In the genomic region with DNA sequence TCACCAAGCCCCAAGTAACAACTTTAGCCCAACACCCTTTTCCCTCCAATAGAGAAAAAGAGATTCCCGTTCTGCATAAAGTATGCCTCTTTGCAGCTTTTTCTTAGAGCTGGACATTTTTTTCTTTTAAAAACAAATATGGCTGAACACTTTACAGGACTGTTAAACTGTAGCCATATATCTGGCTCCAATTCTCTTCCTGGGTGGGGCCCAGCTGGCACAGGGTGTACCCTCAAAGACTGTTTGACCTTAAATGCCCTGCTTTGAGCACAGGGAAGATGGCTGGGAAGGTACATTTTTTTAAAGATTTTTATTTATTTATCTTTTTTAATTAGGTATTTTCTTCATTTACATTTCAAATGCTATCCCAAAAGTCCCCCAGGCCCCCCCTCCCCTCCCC, we compare ENCODE assay signal across 27 mouse cellular contexts.
"Had no signal": no experiment of that assay in that cellular context is flagged by ENCODE, and none has a peak within 500 bp of the region (broad histone marks: within the 10 kb centered on the region; RNA-seq: fewer than 3 reads in every experiment).

No protein-coding gene starts in this region.

- H3K36me3 ChIP-seq: kidney, embryonic 15.5 days; limb, embryonic 10.5 days; limb, embryonic 13.5 days; liver, embryonic 12.5 days; liver, embryonic 15.5 days; lung, embryonic 15.5 days; midbrain, embryonic 12.5 days; midbrain, embryonic 15.5 days; neural tube, embryonic 12.5 days; neural tube, embryonic 15.5 days had no signal

- DNase-seq: kidney, adult 18-20 months; kidney, postnatal 25 days; layer of hippocampus, postnatal 36 days; liver; lung, adult 18-20 months; lung, postnatal 10 days; right cerebral cortex, adult 18-20 months; right cerebral cortex, postnatal 14 days; right cerebral cortex, postnatal 4 days; thymus, adult 2 months; thymus, postnatal 14 days; thymus, postnatal 4 days had no signal

- H3K27ac ChIP-seq: kidney, embryonic 15.5 days; left cerebral cortex, adult 2 months; limb, embryonic 10.5 days; limb, embryonic 13.5 days; liver, embryonic 12.5 days; liver, embryonic 15.5 days; lung, embryonic 15.5 days; macrophage; midbrain, embryonic 12.5 days; midbrain, embryonic 15.5 days; neural tube, embryonic 12.5 days; neural tube, embryonic 15.5 days; stomach, postnatal 0 days had no signal

- H3K4me1 ChIP-seq: limb, embryonic 10.5 days; limb, embryonic 13.5 days; midbrain, embryonic 12.5 days; midbrain, embryonic 15.5 days; neural tube, embryonic 12.5 days; neural tube, embryonic 15.5 days had no signal

- H3K4me3 ChIP-seq: kidney, embryonic 15.5 days; left cerebral cortex, adult 2 months; limb, embryonic 10.5 days; limb, embryonic 13.5 days; liver, embryonic 12.5 days; liver, embryonic 15.5 days; lung, embryonic 15.5 days; megakaryocyte, embryonic 14.5 days; midbrain, embryonic 12.5 days; midbrain, embryonic 15.5 days; neural tube, embryonic 12.5 days; neural tube, embryonic 15.5 days had no signal

- H3K4me2 ChIP-seq: kidney, embryonic 15.5 days; limb, embryonic 13.5 days; liver, embryonic 12.5 days; liver, embryonic 15.5 days; lung, embryonic 15.5 days; midbrain, embryonic 12.5 days; midbrain, embryonic 15.5 days; neural tube, embryonic 12.5 days; neural tube, embryonic 15.5 days had no signal

- H3K9me3 ChIP-seq: kidney, embryonic 15.5 days; limb, embryonic 10.5 days; limb, embryonic 13.5 days; liver, embryonic 12.5 days; liver, embryonic 15.5 days; lung, embryonic 15.5 days; midbrain, embryonic 12.5 days; midbrain, embryonic 15.5 days; neural tube, embryonic 12.5 days; neural tube, embryonic 15.5 days had no signal

- ATAC-seq: intestine, embryonic 16.5 days; liver, embryonic 12.5 days; midbrain, embryonic 15.5 days had no signal

- H3K27me3 ChIP-seq: kidney, embryonic 15.5 days; limb, embryonic 13.5 days; liver, embryonic 12.5 days; liver, embryonic 15.5 days; lung, embryonic 15.5 days; midbrain, embryonic 12.5 days; midbrain, embryonic 15.5 days; neural tube, embryonic 12.5 days; neural tube, embryonic 15.5 days had no signal

- H3K9ac ChIP-seq: kidney, embryonic 15.5 days; limb, embryonic 13.5 days; liver, embryonic 12.5 days; liver, embryonic 15.5 days; lung, embryonic 15.5 days; midbrain, embryonic 12.5 days; midbrain, embryonic 15.5 days; neural tube, embryonic 12.5 days; neural tube, embryonic 15.5 days had no signal
